Mouse (Mus musculus) E14TG2a.4 (cell line): ENCODE results near the gene Cox5a.

Experiments used
- CTCF ChIP-seq: conservative IDR thresholded peaks from 2 replicates; pipeline ENCODE4 v1.5.1; 2014; ENCODE audit warnings: low read length
- POU5F1 ChIP-seq: IDR thresholded peaks from 2 replicates; pipeline ENCODE4 v1.6.1; 2014; ENCODE audit warnings: low read length, borderline replicate concordance

DNA sequence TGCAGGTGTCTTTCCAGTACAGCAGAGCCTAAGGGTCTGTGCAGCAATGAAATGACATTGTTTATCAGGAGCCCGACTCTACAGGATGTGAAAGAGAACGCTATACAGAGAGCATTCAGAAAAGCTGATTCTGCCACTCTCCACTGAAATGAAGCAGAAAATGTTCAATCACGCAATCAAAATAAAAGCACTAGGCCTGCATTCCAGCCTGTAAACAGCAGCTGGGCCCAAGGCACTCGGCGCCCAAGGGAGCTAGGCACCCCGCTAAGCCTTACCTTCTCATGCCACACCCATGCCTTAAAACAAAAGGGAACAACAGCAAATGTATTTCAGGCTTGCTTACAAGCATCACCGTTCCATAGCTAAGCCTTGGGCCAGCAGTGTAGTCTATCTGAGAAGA is 22.5 kb upstream of the Cox5a start:
- TF ChIP-seq CTCF, result no peak
- TF ChIP-seq POU5F1, result no peak
